Mouse (Mus musculus): ENCODE measurements around the gene Prkn. TPM values are rescaled to one million over a fixed set of nuclear protein-coding genes. Genes with fewer than 3 reads are reported as not detected.

Gene Prkn
- total RNA-seq, 2 experiments from 2014 or later: 7.0 to 10.9 TPM

- DNase-seq: no peak
- intact Hi-C loops (cut with DNase I): no loop called here
Measured at GRCm38 (mm10) chr17:12044222-12044621, 1204.0 kb downstream of the Prkn start.

- DNase-seq: peak; percentile 46 to 47
- intact Hi-C loops (cut with DNase I): no loop called here
Measured at GRCm38 (mm10) chr17:12045861-12046273, 1205.7 kb downstream of the Prkn start.

GRCm38 (mm10) chr17:12047032-12047431 lies 1206.8 kb downstream of the Prkn start:
- intact Hi-C loops (cut with DNase I): no loop called here
- no peak for DNase-seq

- intact Hi-C loops (cut with DNase I): no loop called here
- DNase-seq: no peak
Measured at GRCm38 (mm10) chr17:12047523-12047922, 1207.3 kb downstream of the Prkn start.

- intact Hi-C loops (cut with DNase I): no loop called here
- no peak for DNase-seq
Measured at GRCm38 (mm10) chr17:12048695-12049490, 1208.7 kb downstream of the Prkn start.

GRCm38 (mm10) chr17:12050261-12050660 lies 1210.1 kb downstream of the Prkn start:
- no peak for DNase-seq
- intact Hi-C loops (cut with DNase I): no loop called here

GRCm38 (mm10) chr17:12051031-12051430 lies 1210.8 kb downstream of the Prkn start:
- intact Hi-C loops (cut with DNase I): no loop called here
- DNase-seq: no peak

- intact Hi-C loops (cut with DNase I): no loop called here
- no peak for DNase-seq
Measured at GRCm38 (mm10) chr17:12052651-12053050, 1212.5 kb downstream of the Prkn start.

GRCm38 (mm10) chr17:12059041-12059440 lies 1218.9 kb downstream of the Prkn start:
- intact Hi-C loops (cut with DNase I): no loop called here
- DNase-seq: no peak

GRCm38 (mm10) chr17:12061381-12061780 lies 1221.2 kb downstream of the Prkn start:
- intact Hi-C loops (cut with DNase I): no loop called here
- no peak for DNase-seq

- intact Hi-C loops (cut with DNase I): no loop called here
- no peak for DNase-seq
Measured at GRCm38 (mm10) chr17:12062861-12063260, 1222.7 kb downstream of the Prkn start.

GRCm38 (mm10) chr17:12063533-12063932 lies 1223.3 kb downstream of the Prkn start:
- intact Hi-C loops (cut with DNase I): no loop called here
- DNase-seq: no peak

GRCm38 (mm10) chr17:12066054-12066453 lies 1225.9 kb downstream of the Prkn start:
- intact Hi-C loops (cut with DNase I): no loop called here
- DNase-seq: no peak

- no peak for DNase-seq
- intact Hi-C loops (cut with DNase I): no loop called here
Measured at GRCm38 (mm10) chr17:12076816-12077215, 1236.6 kb downstream of the Prkn start.

- intact Hi-C loops (cut with DNase I): no loop called here
Measured at GRCm38 (mm10) chr17:12080656-12081495, 1240.7 kb downstream of the Prkn start.

GRCm38 (mm10) chr17:12082201-12082600 lies 1242.0 kb downstream of the Prkn start:
- intact Hi-C loops (cut with DNase I): no loop called here
- no peak for DNase-seq

More at GRCm38 (mm10) chr17:12080656-12081495, 1240.7 kb downstream of the Prkn start:
- DNase-seq: no peak

GRCm38 (mm10) chr17:12090261-12090927 lies 1250.2 kb downstream of the Prkn start:
- DNase-seq: no peak
- intact Hi-C loops (cut with DNase I): no loop called here

- no peak for DNase-seq
- intact Hi-C loops (cut with DNase I): no loop called here
Measured at GRCm38 (mm10) chr17:12092901-12093564, 1252.8 kb downstream of the Prkn start.

GRCm38 (mm10) chr17:12094016-12094415 lies 1253.8 kb downstream of the Prkn start:
- DNase-seq: no peak
- intact Hi-C loops (cut with DNase I): no loop called here

- no peak for DNase-seq
- intact Hi-C loops (cut with DNase I): no loop called here
Measured at GRCm38 (mm10) chr17:12094827-12095590, 1254.8 kb downstream of the Prkn start.
